Mouse (Mus musculus) lung, postnatal 10 days (tissue): Measurements from ENCODE around the gene Ttll3.

ENCODE experiments used
- DNase-seq: peaks from one replicate; pipeline ENCODE4 v3.0.0; 2021

The Ttll3 gene

DNA sequence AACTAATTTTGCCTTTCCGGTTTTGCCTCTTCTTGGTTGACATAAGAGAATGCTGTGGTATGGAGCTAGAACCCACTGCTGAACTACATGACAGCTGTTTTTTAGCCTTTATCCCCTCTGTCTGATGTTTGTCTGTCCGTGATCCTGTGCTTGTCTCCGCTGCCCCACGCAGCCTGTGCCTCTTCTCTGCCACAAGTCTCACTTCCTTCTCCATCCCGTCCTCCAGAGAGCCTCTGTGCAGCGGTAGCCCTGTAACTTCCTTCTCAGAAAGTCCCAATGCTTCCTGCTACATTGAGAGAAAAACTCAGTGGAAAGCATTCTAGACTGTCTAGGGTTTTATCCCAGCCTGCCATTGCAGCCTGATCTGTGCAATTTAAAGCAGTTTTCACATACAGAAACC, 9.8 kb upstream of the Ttll3 start:
- DNase-seq = no peak

GRCm38 (mm10) chr6:113380480-113380879, 8.6 kb upstream of the Ttll3 start:
- no peak for DNase-seq

- DNase-seq = no peak
These were observed 4.6 kb upstream of the Ttll3 start for GRCm38 (mm10) chr6:113384351-113384927.

GRCm38 (mm10) chr6:113385160-113385714, 3.8 kb upstream of the Ttll3 start:
- no peak for DNase-seq

DNA sequence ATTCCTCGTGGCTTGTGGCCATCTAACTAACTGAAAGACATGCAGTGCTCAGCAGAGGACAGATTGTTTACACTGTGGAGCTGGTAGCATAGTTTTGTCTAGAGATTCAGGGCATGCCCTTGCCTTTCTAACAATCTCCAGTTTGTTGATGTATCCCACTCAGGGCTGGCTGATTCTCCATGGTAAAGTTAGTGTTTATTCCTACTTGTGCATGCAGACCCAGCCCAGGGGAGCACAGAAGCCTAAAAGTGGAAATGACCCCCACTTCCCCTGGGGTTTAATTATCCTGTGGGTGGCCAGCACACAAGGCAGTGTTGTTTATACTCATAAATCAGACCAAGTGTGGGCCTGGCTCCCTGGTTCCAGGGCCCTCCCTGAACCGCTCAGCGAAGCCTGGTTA, 3.0 kb upstream of the Ttll3 start:
- no peak for DNase-seq

DNA sequence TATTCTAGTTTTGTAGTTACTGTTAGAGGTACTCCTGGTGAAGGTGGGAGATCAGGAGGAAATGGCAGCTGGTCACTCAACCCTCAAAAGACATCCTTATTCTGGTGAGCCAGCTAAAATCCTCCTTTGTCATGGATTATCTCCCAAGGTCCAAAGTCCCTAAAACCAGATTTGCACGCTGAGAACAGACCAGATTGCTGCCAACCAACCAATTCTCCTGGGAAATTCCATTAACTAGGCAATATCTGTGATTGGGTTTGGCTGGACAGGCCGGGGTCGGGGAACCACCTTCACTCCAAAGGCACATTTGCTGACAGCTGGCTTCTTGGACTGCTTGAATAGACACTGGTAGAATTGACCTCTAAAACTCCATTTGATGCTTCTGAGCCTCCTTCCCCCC, 1.7 kb downstream of the Ttll3 start:
- no peak for DNase-seq

GRCm38 (mm10) chr6:113392015-113392386, 2.9 kb downstream of the Ttll3 start:
- DNase-seq = no peak

- peak; percentile 44 for DNase-seq
These were observed 3.5 kb downstream of the Ttll3 start for GRCm38 (mm10) chr6:113392387-113393071.

DNA sequence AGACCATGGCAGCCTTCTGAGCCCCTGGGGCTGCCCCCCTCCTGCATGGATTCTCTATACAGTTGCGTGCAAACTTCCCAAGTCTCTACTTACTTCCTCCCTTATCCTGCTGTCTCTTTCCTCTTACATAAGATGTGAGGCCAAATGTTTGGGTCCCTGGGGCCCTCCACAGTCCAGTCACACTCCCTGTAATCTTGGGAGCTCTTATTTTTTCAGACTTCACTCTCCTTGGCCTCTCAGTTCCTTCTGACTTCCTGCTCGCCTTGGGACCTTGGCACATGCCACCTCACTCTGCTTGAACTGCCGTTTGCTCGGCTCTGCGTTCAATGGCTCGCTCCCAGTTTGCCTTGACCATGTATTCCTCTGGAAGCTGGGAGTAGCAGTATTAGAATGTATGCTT, 4.9 kb downstream of the Ttll3 start:
- DNase-seq = no peak

GRCm38 (mm10) chr6:113394811-113395210, 5.8 kb downstream of the Ttll3 start:
- no peak for DNase-seq

DNA sequence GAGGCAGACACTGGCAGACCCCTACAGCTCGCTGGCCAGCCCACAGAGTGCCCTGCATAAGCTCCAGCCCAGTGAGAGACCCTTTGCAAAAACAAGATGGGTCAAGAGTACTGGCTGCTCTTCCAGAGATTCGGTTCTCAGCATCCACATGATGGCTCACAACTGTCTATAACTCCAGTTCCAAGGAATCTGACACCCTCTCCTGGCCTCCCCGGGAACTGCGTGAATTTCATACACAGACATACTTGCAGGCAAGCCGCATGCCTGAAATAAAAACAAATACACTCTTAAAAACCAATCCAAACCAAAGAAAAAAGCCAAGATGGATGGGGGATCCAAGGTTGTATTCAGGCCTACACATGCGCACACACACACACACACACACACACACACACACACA, 6.4 kb downstream of the Ttll3 start:
- DNase-seq = no peak

DNA sequence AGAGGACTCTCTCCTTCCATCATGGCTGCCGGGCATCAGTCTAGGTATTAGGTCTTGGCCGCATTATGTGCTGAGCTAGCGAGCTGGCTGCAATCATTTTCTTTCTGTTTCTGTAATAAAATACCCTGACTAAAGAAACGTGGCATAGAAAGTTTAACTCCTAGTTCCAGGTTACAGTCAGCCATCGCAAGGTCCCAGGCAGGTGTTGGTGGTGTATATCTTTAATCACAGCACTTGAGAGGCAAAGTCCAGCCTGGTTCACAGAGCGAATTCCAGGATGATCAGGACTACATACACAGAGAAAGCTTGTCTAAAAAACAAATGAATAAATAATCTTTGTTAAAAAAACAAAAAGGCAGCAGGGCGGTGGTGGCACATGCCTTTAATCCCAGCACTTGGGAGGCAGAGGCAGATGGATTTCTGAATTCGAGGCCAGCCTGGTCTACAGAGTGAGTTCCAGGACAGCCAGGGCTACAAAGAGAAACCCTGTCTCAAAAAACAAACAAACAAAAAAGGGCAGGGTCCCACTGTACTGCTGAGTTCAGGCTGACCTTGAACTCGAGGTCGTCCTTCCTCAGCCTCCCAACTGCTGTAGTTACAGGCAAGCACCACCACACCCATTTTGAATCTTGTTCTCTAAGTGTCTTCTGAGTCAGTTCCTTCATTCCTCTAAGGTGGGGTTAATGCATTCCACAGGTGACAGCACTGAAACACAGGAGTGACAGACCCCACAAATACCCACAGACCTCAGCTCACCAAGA, 7.4 kb downstream of the Ttll3 start:
- DNase-seq = no peak

DNA sequence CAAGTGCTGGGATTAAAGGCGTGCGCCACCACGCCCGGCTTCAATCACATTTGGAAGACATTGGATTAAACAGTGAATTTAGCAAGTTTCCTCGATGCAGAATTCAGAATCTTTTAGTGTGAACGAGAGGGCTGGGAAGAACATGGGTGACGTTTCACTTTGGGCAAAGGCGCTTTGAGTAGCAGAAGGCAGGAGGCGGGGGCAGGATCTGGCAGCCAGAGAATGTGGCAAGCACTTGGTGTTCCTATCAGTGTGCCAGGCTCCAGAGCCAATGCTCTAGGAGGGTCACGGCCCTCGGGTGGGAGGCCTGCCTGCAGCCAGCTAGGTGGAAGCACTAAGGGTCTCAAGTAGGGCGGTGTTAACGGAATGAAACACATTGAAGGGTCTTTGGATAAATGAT, 13.0 kb downstream of the Ttll3 start:
- DNase-seq = no peak

DNA sequence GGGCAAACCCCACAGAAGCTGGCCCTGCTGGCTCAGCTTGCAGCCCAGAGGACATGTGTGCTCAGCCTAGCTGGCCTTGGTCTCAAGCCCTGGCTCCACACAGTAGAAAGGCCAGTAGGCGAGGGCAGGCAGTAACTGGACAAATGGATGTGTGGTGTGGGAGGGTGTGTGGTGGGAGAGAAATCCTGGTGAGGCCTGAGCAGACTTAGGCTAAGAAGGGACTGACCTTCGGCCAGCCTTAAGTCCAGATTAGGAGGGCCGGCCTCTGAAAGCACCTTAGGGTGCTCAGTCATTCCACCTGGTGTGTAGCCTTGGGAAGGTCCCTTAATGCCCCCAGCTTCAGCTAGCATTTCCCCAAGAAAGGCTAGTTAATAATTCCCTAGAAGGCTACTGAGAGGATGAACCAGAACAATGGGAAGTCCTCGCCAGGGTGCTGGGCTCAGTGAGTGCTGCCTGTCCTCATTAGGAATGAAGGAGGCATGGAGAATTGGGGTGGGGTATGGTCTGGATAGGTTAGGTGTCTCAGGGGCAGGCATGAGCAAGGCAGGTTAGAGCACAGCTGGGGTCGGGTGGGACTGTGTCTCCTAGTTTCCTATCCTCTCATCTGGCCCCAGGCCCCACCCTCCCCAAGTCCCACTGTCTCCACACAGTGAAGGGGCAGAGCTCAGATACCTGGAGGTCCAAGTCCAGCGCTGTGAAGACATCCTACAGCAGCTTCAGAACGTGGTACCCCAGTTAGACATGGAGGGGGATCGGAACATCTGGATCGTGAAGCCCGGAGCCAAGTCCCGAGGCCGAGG, 15.8 kb downstream of the Ttll3 start:
- no peak for DNase-seq

GRCm38 (mm10) chr6:113405483-113405882, 16.4 kb downstream of the Ttll3 start:
- DNase-seq = no peak

- DNase-seq = no peak
These were observed 17.6 kb downstream of the Ttll3 start for GRCm38 (mm10) chr6:113406683-113407082.

- DNase-seq = no peak
These were observed 20.9 kb downstream of the Ttll3 start for GRCm38 (mm10) chr6:113410001-113410400.

- DNase-seq = no peak
These were observed 27.4 kb downstream of the Ttll3 start for GRCm38 (mm10) chr6:113416416-113416815.

- no peak for DNase-seq
These were observed 29.6 kb downstream of the Ttll3 start for GRCm38 (mm10) chr6:113418441-113419198.

GRCm38 (mm10) chr6:113419199-113419587, 30.1 kb downstream of the Ttll3 start, which contains the start of gene Rpusd3:
Gene Rpusd3 (minus strand): TSS chr6:113419340.
- peak; percentile 99 for DNase-seq

DNA sequence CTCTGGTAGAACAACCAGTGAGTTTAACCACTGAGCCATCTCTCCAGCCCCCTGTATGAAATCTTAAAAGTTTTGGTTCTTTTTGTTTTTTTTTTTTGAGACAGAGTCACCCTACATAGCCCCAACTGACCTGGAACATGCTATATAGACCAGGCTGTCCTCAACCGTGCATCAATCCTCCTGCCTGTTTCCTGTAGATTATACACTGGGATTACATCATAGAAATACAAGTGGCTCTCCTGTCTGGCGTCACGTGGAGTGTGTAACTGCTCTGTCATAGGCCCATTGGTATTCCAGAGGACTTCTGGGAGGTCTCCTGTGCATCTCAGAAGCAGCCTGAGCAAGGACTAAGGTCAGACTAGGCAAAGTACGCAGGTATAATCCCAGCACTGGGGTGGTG, 33.9 kb downstream of the Ttll3 start:
- DNase-seq = no peak

GRCm38 (mm10) chr6:113424187-113424586, 35.1 kb downstream of the Ttll3 start:
- no peak for DNase-seq
